Mouse (Mus musculus): Measurements from ENCODE around the gene Eif4a1. TPM values are rescaled to one million over a fixed set of nuclear protein-coding genes. Genes with fewer than 3 reads are reported as not detected.

Gene Eif4a1
- polyA plus RNA-seq, 1 experiment, result 335 TPM

DNA sequence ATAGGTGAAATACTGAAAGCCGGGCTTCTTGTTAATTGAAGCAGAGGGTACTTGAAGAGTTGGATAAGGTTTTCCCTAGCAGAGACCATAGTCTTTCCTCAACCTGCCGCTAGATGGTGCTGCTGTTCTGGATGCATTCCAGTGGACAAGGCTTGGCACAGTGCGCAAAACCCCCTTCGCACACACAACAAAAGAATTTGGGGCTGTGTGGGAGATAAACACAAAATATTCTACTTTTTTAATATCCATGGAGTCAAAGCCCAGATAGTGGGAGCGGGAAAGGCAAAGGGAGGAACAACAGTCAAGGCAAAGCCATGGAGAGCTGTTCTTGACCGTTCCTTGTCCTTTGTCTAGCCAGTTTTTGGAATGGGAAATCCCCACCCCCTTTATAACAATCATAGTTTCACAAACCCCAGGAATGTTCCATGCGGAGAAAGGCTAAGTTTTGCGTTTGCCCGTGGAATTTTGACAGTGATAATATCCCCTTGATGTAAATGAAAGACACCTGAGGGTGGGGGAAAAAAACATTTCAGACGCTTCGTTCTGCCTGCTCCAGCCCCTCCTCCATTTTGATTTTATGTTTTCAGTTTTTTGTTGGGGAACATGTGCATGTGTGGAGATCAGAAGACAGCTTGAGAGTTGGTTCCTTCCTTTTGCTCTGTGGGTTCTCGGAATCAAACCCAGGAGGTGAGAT lies 10.8 kb upstream of the Eif4a1 start:
- TF ChIP-seq POLR2A (IDR thresholded peaks at IDR 0.05; ENCODE audit: extremely low read depth, insufficient read depth, low read length), result no peak
- TF ChIP-seq CTCF (IDR thresholded peaks at IDR 0.05; ENCODE audit: extremely low read depth, insufficient read depth, low read length), result peak; percentile 97
- H3K4me1 ChIP-seq (ENCODE audit: control insufficient read depth, insufficient read depth, low read length), result no peaks in the 10 kb centered on the region; the same call in 1 of the 2 replicates
- H3K4me3 ChIP-seq (ENCODE audit: insufficient read depth, low read length), result no peak overlapping the region
- H3K27ac ChIP-seq (ENCODE audit: insufficient read depth, low read length), result no peak overlapping the region

DNA sequence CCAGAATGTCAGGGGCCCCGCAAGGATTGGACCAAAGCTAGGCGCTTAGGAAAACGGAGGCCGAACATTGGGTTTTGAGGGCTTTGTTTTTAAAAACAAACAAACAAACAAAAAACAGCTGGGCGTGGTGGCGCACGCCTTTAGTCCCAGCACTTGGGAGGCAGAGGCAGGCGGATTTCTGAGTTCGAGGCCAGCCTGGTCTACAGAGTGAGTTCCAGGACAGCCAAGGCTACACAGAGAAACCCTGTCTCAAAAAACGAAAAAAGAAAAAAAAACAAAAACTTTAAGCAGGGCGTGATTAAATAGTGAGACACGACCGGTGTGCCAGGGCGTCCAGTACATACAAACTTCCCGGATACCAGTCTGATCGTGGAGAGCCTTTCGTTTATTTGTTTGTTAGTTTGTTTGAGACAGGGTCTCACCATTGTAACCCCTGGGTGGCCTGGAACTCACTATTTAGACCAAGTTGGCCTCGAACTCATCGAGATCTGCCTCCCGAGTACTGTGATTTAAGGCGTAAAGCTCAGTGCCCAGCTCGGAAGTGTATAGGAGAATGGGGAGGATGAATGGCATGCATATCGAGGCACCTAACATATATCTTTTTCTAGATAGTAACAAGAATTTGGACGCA lies 10.1 kb upstream of the Eif4a1 start:
- Histone ChIP-seq H3K27ac (ENCODE audit: insufficient read depth, low read length) (no peak overlapping the region), H3K4me1 (ENCODE audit: control insufficient read depth, insufficient read depth, low read length) (no peaks in the 10 kb centered on the region; the same call in 1 of the 2 replicates), H3K4me3 (ENCODE audit: insufficient read depth, low read length) (peak overlapping the region; percentile 44)
- TF ChIP-seq POLR2A (IDR thresholded peaks at IDR 0.05; ENCODE audit: extremely low read depth, insufficient read depth, low read length), result no peak
- no peak for TF ChIP-seq CTCF (IDR thresholded peaks at IDR 0.05; ENCODE audit: extremely low read depth, insufficient read depth, low read length)

DNA sequence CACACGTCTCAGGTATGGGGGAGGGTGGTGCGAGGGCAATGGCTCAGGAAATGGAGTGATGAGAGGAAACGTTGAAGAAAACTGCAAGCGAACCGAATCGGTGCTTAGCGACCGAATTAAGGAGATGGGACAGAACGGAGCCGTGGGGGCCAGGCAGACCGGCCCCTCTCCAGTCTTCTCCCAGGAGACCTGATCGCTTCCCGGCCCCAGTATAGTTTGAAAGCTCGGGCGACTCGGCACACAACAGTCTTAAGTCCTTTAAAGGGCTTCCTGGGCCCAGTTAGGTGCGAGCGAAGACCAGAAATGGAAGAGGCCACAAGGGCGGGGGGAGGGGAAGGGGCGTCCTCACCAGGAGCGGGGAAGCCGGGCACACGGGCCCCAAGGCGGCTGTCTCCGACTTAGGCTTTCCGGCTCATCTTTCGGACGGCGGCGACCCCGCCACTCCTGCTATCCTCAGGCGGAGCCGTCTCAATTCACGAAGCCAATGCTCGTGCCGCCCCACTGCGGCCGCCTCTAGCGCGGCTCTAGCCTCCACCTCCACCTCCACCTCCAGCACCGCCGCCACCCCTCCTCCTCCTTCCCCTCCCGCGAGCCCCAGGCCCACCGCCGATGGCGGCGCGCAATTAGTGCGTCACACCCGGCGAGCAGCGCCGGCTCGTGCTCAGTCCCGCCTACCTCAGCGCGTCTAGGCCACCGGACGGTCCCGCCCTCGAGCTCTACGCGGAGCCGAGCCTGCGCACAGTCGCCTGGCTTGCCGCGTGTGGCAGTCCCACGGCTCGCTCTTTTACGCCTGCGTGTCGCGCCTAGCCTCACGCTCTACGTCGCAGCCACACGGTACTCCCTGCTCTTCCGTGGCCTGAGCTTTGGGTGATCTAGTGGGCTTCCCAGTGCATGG lies 9.3 kb upstream of the Eif4a1 start, which contains the start of gene Senp3:
TSS of gene Senp3 (minus strand) at position 771 of the 895 bp plus-strand sequence.
- no peak for TF ChIP-seq CTCF (IDR thresholded peaks at IDR 0.05; ENCODE audit: extremely low read depth, insufficient read depth, low read length)
- peak; percentile 88 for TF ChIP-seq POLR2A (IDR thresholded peaks at IDR 0.05; ENCODE audit: extremely low read depth, insufficient read depth, low read length)
- Histone ChIP-seq H3K27ac (ENCODE audit: insufficient read depth, low read length) (no peak within 1 kb of the TSS), H3K4me3 (ENCODE audit: insufficient read depth, low read length) (peak within 1 kb of the TSS; percentile 44), H3K4me1 (ENCODE audit: control insufficient read depth, insufficient read depth, low read length) (no peaks in the 10 kb centered on the region; the same call in 1 of the 2 replicates)

DNA sequence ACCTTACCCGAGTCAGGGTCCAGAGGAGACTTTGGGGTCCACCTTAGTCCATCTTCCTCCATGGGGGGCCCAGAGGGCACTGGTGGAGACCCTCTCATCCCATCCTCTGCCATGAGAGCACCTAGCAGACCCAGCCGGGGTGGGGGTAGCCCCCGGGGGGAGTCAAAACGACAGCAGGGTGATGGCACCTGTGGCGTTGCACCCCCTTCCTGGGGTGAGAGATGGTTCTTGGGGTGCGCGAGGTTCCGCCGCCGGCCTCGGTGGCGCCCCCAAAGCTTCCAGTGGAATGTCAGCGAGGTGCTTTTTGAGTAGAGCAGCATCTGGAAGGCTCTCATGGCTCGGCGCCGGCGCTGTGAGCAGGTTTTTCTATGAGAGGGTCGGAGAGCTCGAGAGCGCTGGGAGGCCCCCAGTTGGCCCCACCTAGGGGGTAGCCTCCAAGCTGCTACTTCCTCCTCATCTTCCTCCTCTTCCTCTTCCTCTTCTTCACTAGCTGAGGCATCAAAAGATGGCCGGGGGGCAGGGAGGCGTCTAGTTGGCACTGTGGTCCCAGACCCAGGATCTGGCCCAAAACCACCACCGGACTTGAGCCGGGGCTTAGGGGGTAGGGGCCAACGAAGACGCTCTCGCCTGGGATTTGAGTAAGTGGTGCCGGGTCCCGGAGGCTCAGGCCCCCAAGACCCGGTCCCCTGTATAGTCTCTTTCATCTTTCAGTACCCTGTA lies 8.1 kb upstream of the Eif4a1 start:
- H3K4me3 ChIP-seq (ENCODE audit: insufficient read depth, low read length), result peak overlapping the region; percentile 44; the same call in 1 of the 2 replicates
- TF ChIP-seq CTCF (IDR thresholded peaks at IDR 0.05; ENCODE audit: extremely low read depth, insufficient read depth, low read length) (no peak), POLR2A (IDR thresholded peaks at IDR 0.05; ENCODE audit: extremely low read depth, insufficient read depth, low read length) (no peak)
- no peaks in the 10 kb centered on the region; the same call in 1 of the 2 replicates for H3K4me1 ChIP-seq (ENCODE audit: control insufficient read depth, insufficient read depth, low read length)
- no peak overlapping the region for H3K27ac ChIP-seq (ENCODE audit: insufficient read depth, low read length)

DNA sequence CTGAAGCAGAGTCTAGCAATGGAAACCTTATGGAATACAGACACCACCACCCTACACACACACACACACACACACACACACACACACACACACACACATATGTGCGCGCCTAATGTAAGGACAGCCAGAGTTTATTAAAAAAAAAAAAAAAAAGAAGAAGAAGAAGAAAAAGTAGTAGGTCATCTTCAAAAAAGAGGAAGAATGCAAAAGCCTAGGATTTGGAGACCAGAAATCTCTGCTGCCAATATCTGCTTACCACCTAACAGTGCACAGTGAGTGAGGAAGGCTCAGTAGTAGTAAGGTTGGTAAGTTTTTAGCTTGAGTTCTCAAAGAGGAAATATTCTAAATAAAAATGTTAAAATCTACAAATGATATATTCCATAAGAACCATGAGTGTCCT lies 6.9 kb upstream of the Eif4a1 start:
- Histone ChIP-seq H3K4me3 (ENCODE audit: insufficient read depth, low read length) (no peak overlapping the region), H3K27ac (ENCODE audit: insufficient read depth, low read length) (no peak overlapping the region), H3K4me1 (ENCODE audit: control insufficient read depth, insufficient read depth, low read length) (no peaks in the 10 kb centered on the region; the same call in 1 of the 2 replicates)
- no peak for TF ChIP-seq CTCF (IDR thresholded peaks at IDR 0.05; ENCODE audit: extremely low read depth, insufficient read depth, low read length)
- TF ChIP-seq POLR2A (IDR thresholded peaks at IDR 0.05; ENCODE audit: extremely low read depth, insufficient read depth, low read length), result no peak

DNA sequence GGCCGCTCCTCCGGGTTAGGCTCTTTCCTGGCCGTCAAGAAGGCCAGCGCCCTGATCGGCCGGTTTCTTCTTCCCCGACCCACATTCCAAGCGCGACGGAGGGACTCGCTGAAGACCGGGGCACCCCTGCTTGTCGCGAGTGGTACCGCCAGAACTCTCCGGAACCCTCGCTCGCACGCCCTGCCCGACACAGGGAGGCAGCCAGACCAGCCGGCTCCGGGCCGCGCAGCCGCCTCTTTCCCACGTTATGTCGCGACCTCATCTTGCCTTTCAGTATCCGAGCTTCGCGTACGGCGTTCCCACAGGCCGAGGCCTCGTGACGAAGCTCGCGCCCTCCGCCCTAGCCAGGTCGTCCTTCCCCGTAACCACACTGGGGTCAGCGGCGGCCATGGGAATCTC lies 498 bp downstream of the Eif4a1 start:
- H3K4me3 ChIP-seq (ENCODE audit: insufficient read depth, low read length), result peak overlapping the region; percentile 91
- H3K4me1 ChIP-seq (ENCODE audit: control insufficient read depth, insufficient read depth, low read length), result no peaks in the 10 kb centered on the region; the same call in 1 of the 2 replicates
- TF ChIP-seq POLR2A (IDR thresholded peaks at IDR 0.05; ENCODE audit: extremely low read depth, insufficient read depth, low read length), result no peak
- no peak for TF ChIP-seq CTCF (IDR thresholded peaks at IDR 0.05; ENCODE audit: extremely low read depth, insufficient read depth, low read length)
- H3K27ac ChIP-seq (ENCODE audit: insufficient read depth, low read length), result peak overlapping the region; percentile 95

DNA sequence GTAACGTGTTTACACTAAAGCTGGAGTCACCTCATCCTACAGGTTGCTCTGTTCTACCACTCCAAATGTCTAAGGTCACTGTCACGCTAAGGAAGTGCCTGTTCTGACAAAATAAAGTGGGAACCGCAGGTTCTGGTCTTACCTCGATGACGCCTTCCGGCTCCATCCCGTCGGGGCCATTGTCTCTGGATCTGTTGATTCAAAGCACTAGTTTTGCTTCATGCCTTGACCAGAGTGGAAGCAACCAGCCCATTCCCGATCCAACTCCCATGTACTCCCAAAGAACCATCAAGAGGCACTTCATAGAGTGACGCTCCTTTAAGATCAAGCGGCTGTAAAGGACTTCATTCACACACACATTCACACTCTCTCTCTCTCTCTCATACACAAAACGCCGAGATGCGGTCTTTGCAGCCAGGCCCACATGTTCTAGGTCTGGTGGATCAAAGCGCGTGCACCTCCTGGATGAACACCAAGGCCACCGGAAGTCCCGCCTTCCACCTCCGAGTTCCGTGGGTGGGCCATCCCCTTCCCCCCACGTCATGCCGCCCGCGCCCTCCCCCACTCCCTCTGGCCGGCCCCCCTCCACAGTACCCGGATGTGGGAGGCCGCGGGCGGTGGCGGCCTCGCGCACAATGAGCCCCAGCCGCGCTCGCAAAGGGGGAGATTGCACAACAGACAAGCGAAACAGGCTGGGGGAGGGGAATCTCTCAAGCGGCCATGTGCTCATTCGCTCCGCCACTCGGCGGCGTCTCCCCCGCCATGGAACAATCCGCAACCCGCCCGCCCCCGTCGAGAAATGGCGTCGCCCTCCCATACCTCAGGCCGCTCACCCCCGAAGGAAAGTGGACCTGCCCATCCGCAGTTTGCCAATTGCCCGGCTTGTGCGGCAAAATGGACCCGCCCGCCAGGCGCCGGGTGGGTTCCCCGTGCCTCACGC lies 1.2 kb downstream of the Eif4a1 start:
- Histone ChIP-seq H3K4me1 (ENCODE audit: control insufficient read depth, insufficient read depth, low read length) (no peaks in the 10 kb centered on the region; the same call in 1 of the 2 replicates), H3K4me3 (ENCODE audit: insufficient read depth, low read length) (peak overlapping the region; percentile 91), H3K27ac (ENCODE audit: insufficient read depth, low read length) (peak overlapping the region; percentile 95)
- TF ChIP-seq POLR2A (IDR thresholded peaks at IDR 0.05; ENCODE audit: extremely low read depth, insufficient read depth, low read length) (no peak; the same call in 1 of the 2 replicates), CTCF (IDR thresholded peaks at IDR 0.05; ENCODE audit: extremely low read depth, insufficient read depth, low read length) (no peak)

DNA sequence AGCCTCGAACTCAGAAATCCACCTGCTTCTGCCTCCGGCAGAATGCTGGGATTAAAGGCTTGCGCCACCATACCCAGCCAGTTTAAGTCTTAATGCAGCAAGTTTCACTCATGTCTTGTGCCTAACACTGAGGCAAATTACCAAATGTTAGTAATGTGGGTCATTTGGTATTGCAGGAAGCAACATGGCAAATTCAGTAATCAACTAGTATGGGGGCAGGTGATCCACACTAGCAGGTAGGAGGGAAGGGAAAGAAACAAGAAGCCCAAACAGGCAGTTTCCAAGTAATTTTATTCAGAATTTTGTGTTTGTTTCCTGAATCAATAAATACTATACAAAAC lies 5.6 kb downstream of the Eif4a1 start:
- TF ChIP-seq CTCF (IDR thresholded peaks at IDR 0.05; ENCODE audit: extremely low read depth, insufficient read depth, low read length), result no peak
- TF ChIP-seq POLR2A (IDR thresholded peaks at IDR 0.05; ENCODE audit: extremely low read depth, insufficient read depth, low read length), result no peak
- Histone ChIP-seq H3K4me3 (ENCODE audit: insufficient read depth, low read length) (no peak overlapping the region), H3K27ac (ENCODE audit: insufficient read depth, low read length) (no peak overlapping the region), H3K4me1 (ENCODE audit: control insufficient read depth, insufficient read depth, low read length) (no peaks in the 10 kb centered on the region; the same call in 1 of the 2 replicates)

Data from cortical plate, adult 2 months (tissue).